Mouse (Mus musculus): ENCODE measurements around the gene Rasl10a.

GRCm38 (mm10) chr11:5052200-5052854 is 5.6 kb upstream of the Rasl10a start:
- TF ChIP-seq CTCF (IDR thresholded peaks at IDR 0.05) (no peak), POLR2A (IDR thresholded peaks at IDR 0.05; ENCODE audit: insufficient read depth, low read depth, low read length) (no peak), EP300 (IDR thresholded peaks at IDR 0.05; ENCODE audit: insufficient read depth, low read depth, low read length) (no peak)
